Mouse (Mus musculus) heart, adult 9 months (tissue): ENCODE measurements around the gene Slc26a6.

Source experiments
- DNase-seq, 2 experiments: peaks; one replicate each; pipeline ENCODE4 v3.0.0; 2022; ENCODE audit warnings: low spot score in 2 of 2

Slc26a6 gene

GRCm38 (mm10) chr9:108955241-108955640 is 102.2 kb downstream of the Slc26a6 start:
- DNase-seq = no peak

GRCm38 (mm10) chr9:108955846-108956245 is 102.8 kb downstream of the Slc26a6 start:
- DNase-seq = no peak
